Mouse (Mus musculus): ENCODE measurements around the gene Hoxd1.

DNA sequence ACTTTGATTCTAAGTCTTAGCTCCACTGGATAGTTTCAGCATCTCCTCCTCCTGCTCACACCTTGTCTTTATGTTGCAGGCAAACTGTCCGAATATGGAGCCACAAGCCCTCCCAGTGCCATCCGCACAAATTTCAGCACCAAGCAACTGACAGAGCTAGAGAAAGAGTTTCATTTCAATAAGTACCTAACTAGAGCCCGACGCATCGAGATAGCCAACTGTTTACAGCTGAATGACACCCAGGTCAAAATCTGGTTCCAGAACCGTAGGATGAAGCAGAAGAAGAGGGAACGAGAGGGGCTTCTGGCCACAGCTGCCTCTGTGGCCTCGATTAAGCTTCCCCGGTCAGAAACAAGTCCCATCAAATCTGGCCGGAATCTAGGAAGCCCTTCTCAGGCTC is 1.2 kb downstream of the Hoxd1 start:
- no peak for TF ChIP-seq CTCF (IDR thresholded peaks at IDR 0.05; ENCODE audit: extremely low read depth, insufficient read length, insufficient replicate concordance, low read depth, low read length)
- TF ChIP-seq POLR2A (IDR thresholded peaks at IDR 0.05; ENCODE audit: low read depth, low read length): no peak
